Mouse (Mus musculus): Measurements from ENCODE around the gene Kcmf1. TPM values are rescaled to one million over a fixed set of nuclear protein-coding genes. Genes with fewer than 3 reads are reported as not detected.

Gene Kcmf1
- polyA plus RNA-seq, 1 experiment from 2014 or later: 45.4 TPM

DNA sequence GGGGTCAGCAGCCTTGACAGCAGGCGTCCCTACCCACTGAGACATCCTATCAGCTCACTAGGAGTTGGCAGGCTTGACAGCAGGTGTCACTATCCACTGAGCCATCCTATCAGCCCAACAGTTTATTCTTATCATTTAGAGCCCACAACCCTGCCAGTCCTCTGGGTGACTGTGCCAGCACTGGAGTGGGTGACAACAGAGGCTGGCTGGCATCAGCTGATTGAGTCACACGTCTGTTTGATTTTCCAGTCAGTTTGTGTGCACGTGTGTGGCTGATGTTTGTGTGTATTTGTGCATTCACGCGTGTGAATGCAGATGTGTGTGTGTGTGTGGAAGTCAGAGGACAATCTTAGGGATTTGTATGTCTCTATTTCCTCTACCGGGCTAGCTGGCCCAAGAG is 97.7 kb downstream of the Kcmf1 start:
- H3K27ac ChIP-seq (replicated peaks; ENCODE audit: low read depth, low read length): no peak overlapping the region
- no peak overlapping the region for H3K9ac ChIP-seq (ENCODE audit: low read depth, low read length)
- H3K4me3 ChIP-seq (ENCODE audit: low read depth, low read length): no peak overlapping the region
- ATAC-seq (ENCODE audit: low read depth) (no peak), DNase-seq (ENCODE audit: low spot score) (no peak)
- no peaks in the 10 kb centered on the region for H3K9me3 ChIP-seq (ENCODE audit: control insufficient read depth, low read length)
- H3K27me3 ChIP-seq (replicated peaks; ENCODE audit: control insufficient read depth, insufficient read depth, low read length): no peaks in the 10 kb centered on the region
- no peak overlapping the region for H3K4me2 ChIP-seq (ENCODE audit: low read depth, low read length)
- H3K4me1 ChIP-seq (ENCODE audit: control insufficient read depth, insufficient read depth, low read length): no peaks in the 10 kb centered on the region
- H3K36me3 ChIP-seq (ENCODE audit: control insufficient read depth, insufficient read depth, low read length): no peaks in the 10 kb centered on the region
- WGBS: 88% methylated on average over 6 of the region's 6 CpGs

GRCm38 (mm10) chr6:72800641-72801040 is 99.1 kb downstream of the Kcmf1 start:
- Histone ChIP-seq H3K27ac (replicated peaks; ENCODE audit: low read depth, low read length) (no peak overlapping the region), H3K4me3 (ENCODE audit: low read depth, low read length) (no peak overlapping the region), H3K36me3 (ENCODE audit: control insufficient read depth, insufficient read depth, low read length) (no peaks in the 10 kb centered on the region), H3K4me1 (ENCODE audit: control insufficient read depth, insufficient read depth, low read length) (no peaks in the 10 kb centered on the region), H3K27me3 (replicated peaks; ENCODE audit: control insufficient read depth, insufficient read depth, low read length) (no peaks in the 10 kb centered on the region), H3K9ac (ENCODE audit: low read depth, low read length) (no peak overlapping the region), H3K4me2 (ENCODE audit: low read depth, low read length) (no peak overlapping the region), H3K9me3 (ENCODE audit: control insufficient read depth, low read length) (no peaks in the 10 kb centered on the region)
- no peak for DNase-seq (ENCODE audit: low spot score)
- no peak for ATAC-seq (ENCODE audit: low read depth)
- WGBS: 38% methylated on average over 2 of the region's 2 CpGs

- Histone ChIP-seq H3K4me2 (ENCODE audit: low read depth, low read length) (no peak overlapping the region), H3K9ac (ENCODE audit: low read depth, low read length) (no peak overlapping the region), H3K4me1 (ENCODE audit: control insufficient read depth, insufficient read depth, low read length) (no peaks in the 10 kb centered on the region), H3K27me3 (replicated peaks; ENCODE audit: control insufficient read depth, insufficient read depth, low read length) (no peaks in the 10 kb centered on the region), H3K36me3 (ENCODE audit: control insufficient read depth, insufficient read depth, low read length) (no peaks in the 10 kb centered on the region), H3K9me3 (ENCODE audit: control insufficient read depth, low read length) (no peaks in the 10 kb centered on the region), H3K27ac (replicated peaks; ENCODE audit: low read depth, low read length) (no peak overlapping the region), H3K4me3 (ENCODE audit: low read depth, low read length) (no peak overlapping the region)
- no peak for ATAC-seq (ENCODE audit: low read depth)
- no peak for DNase-seq (ENCODE audit: low spot score)
Measured at GRCm38 (mm10) chr6:72797763-72798162, 102.0 kb downstream of the Kcmf1 start.

DNA sequence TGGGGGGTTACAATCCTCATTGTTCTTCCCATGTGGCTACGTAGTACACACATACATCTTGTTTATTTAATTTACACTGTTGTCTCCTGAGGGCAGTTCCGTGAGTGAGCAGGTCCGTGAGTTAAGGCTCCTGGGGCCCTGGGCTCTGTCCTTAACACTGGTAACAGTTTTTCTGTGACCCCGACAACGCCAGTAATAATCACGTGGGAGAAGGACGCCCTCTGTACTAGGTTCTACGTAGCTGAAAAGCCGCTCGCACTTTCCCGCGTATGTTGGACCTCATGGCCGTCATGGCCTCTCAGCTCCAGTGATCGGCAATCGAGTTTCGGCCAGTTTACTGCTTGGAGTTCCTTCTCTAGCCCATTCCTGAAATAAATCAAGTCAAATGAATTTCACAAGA is 104.3 kb downstream of the Kcmf1 start:
- WGBS: 51% methylated on average over 16 of the region's 16 CpGs
- Histone ChIP-seq H3K36me3 (ENCODE audit: control insufficient read depth, insufficient read depth, low read length) (no peaks in the 10 kb centered on the region), H3K4me1 (ENCODE audit: control insufficient read depth, insufficient read depth, low read length) (no peaks in the 10 kb centered on the region), H3K27me3 (replicated peaks; ENCODE audit: control insufficient read depth, insufficient read depth, low read length) (no peaks in the 10 kb centered on the region), H3K27ac (replicated peaks; ENCODE audit: low read depth, low read length) (no peak overlapping the region), H3K4me3 (ENCODE audit: low read depth, low read length) (no peak overlapping the region), H3K9ac (ENCODE audit: low read depth, low read length) (no peak overlapping the region), H3K9me3 (ENCODE audit: control insufficient read depth, low read length) (no peaks in the 10 kb centered on the region), H3K4me2 (ENCODE audit: low read depth, low read length) (no peak overlapping the region)
- ATAC-seq (ENCODE audit: low read depth) (peak; percentile 24; the same call in 1 of the 2 replicates), DNase-seq (ENCODE audit: low spot score) (no peak)

- Histone ChIP-seq H3K4me3 (ENCODE audit: low read depth, low read length) (no peak overlapping the region), H3K36me3 (ENCODE audit: control insufficient read depth, insufficient read depth, low read length) (no peaks in the 10 kb centered on the region), H3K4me2 (ENCODE audit: low read depth, low read length) (no peak overlapping the region), H3K27ac (replicated peaks; ENCODE audit: low read depth, low read length) (no peak overlapping the region), H3K9me3 (ENCODE audit: control insufficient read depth, low read length) (no peaks in the 10 kb centered on the region), H3K4me1 (ENCODE audit: control insufficient read depth, insufficient read depth, low read length) (peaks cover under 1% of the 10 kb centered on the region), H3K9ac (ENCODE audit: low read depth, low read length) (no peak overlapping the region), H3K27me3 (replicated peaks; ENCODE audit: control insufficient read depth, insufficient read depth, low read length) (no peaks in the 10 kb centered on the region)
- peak; percentile 81; the same call in 1 of the 2 replicates for ATAC-seq (ENCODE audit: low read depth)
- WGBS: 48% methylated on average over 7 of the region's 7 CpGs
- DNase-seq (ENCODE audit: low spot score): peak; percentile 71
Measured at GRCm38 (mm10) chr6:72794870-72795269, 104.9 kb downstream of the Kcmf1 start.

DNA sequence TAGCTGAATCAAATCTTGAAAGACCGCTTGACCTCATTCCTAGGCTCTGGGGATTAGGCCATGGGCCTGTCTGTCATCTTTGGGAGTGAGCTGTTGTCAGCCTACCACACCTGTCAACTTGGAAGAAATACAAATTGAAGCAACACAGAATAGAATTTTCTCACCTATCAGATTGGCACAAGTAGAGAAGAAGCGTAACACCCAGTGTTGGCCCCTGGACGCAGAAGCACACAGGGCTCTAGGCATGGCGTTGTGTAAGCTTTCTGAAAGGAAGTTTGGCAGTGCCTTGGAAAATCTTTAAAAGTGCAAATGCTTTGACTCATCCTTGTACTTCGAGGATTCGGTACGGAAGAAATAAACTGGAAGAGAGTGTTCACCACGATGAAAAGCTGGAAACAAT is 107.1 kb downstream of the Kcmf1 start:
- ATAC-seq (ENCODE audit: low read depth) (no peak), DNase-seq (ENCODE audit: low spot score) (no peak)
- Histone ChIP-seq H3K4me3 (ENCODE audit: low read depth, low read length) (no peak overlapping the region), H3K9ac (ENCODE audit: low read depth, low read length) (no peak overlapping the region), H3K4me1 (ENCODE audit: control insufficient read depth, insufficient read depth, low read length) (peaks cover 4% of the 10 kb centered on the region), H3K9me3 (ENCODE audit: control insufficient read depth, low read length) (no peaks in the 10 kb centered on the region), H3K36me3 (ENCODE audit: control insufficient read depth, insufficient read depth, low read length) (no peaks in the 10 kb centered on the region), H3K27ac (replicated peaks; ENCODE audit: low read depth, low read length) (no peak overlapping the region), H3K27me3 (replicated peaks; ENCODE audit: control insufficient read depth, insufficient read depth, low read length) (no peaks in the 10 kb centered on the region), H3K4me2 (ENCODE audit: low read depth, low read length) (no peak overlapping the region)
- WGBS: 86% methylated on average over 8 of the region's 8 CpGs

Other genes with a start within 250 kb of the Kcmf1 start
- gene Tcf7l1, start 110.7 kb downstream of the Kcmf1 start, polyA plus RNA-seq (2014; fragmentation: Nextera tagmentation; extraction: Ambion mirVana): 42.3 and 46.3 TPM in 2 replicates
- 2,276 and 2,340 TPM in 2 replicates for gene Tmsb10, start 58.8 kb upstream of the Kcmf1 start, polyA plus RNA-seq (2014; fragmentation: Nextera tagmentation; extraction: Ambion mirVana)

All from embryonic facial prominence, embryonic 14.5 days (tissue).